Mouse (Mus musculus): ENCODE measurements around the gene Ptges2.

Gene Ptges2

DNA sequence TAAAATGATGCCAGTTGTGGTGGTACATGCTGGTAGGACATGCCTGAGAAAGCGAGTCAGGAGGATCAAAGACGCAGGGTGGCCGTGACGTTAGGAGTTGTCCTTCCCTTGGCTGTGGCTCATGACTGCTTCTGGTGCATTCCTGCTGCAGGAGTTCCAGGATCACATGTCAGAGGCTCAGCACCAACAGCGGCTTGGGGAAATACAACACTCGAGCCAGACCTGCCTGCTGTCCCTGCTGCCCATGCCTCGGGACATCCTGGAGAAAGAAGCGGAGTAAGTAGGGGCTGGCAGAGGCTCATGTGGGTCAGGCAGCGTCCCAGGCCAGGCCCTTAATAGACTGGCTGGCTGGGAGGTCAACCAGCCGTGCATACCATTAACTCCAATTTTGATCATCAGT lies 21.5 kb upstream of the Ptges2 start:
- no peak for DNase-seq (ENCODE audit: low spot score in 2 of 2)

DNA sequence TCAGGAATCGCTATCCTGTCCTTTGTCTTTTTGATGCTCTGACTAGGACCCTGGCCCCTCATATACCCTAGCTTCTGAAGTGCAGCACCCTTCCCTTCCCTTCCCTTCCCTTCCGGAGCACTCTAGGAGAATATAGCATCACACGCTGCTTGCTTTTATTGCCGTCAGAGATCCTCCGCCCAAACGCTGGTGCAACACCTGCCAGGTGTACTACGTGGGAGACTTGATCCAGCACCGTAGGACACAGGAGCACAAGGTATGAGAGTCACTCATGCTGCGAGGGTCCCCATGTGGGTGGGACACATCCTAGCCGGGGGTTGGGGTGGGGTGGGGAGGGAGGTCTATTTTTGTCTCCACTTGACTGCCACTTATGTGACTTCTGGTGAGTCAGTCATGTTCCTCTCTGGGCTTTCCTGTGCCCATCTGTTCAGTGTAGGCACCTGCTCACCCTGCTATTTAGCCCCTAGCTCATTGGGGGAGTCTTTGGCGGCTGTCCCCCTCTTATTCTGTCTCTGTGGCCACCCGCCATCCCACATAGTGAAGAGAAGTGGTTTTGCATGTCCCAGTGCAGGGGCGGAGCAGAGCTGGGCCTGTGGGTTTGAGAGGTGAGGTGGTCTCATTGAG lies 20.3 kb upstream of the Ptges2 start:
- peak in 1 of 2 experiments; percentile 33 for DNase-seq (ENCODE audit: low spot score in 2 of 2)

DNA sequence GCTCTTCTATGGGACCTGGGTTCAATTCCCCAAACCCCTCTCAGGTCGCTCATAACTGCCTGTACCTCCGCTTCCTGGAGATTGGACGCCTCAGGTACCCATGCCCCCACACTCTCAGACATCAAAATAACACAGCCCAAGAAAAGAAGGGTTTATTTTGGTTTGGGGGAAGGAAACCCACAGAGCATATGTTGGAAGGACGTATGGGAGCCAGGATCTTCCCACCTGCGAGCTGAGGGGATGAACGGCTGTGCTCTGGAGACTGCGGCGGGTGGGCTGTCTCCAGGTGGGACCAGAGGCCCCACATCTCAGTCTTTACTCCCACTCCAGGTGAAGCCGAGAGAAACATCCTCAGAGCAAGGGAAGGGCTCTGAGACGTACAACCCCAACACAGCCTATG lies 18.7 kb upstream of the Ptges2 start:
- peak; percentile 24 to 55 for DNase-seq (ENCODE audit: low spot score in 2 of 2)

DNA sequence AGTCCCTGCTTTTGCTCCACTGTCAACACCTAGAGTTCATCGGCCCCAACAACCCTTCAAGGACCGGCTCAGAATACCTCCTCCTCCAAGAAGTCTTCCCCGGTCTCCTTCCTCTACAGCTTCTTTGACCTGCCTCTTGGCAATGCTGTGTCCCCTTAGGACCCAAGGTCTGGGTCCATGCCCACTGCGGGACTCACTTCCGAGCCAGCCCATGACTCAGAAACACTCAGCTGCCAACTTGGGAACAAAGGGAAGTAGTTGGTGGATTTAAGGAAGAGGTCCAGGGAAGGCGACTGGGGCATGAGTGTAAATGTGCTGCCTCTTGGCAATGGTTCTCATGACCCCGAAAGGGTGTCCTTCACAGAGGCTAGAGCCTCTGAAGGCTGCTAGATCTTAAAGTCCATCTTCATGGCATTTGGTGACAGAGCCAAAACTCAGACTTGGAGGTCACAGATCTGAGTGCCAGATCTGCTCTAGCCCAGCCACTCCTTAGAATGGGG lies 15.6 kb upstream of the Ptges2 start:
- DNase-seq (ENCODE audit: low spot score in 2 of 2) = no peak

DNA sequence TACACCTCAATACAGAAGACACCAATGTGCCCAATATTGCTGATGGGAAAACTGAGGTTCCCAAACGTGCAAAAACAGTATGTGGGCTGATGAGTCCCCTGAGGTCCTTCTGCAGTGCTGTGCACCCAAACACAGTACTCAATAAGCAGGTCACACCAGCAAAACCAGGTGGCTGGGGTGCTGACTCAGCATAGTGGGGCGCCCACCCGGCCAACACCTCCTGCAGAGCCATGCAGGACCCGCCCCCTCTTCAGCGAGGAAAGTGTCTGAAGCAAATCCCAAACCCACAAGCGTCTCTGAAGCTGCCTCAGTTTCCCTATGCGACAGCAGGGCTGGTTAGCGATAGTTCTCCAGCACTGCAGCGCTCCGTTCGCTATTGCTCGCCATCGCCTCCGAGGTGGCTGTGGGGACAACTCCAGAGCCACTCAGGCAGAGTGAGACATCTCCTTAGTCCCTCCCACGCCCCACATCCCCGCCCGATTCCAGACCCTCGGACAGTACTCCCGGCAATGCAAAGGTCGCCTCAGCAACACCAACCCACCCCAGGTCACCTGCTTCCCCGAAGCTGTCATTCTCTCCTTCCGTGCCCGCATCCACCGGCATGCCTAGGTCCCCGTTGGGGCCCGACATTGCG lies 14.4 kb upstream of the Ptges2 start:
- peak; percentile 45 to 49 for DNase-seq (ENCODE audit: low spot score in 2 of 2)

DNA sequence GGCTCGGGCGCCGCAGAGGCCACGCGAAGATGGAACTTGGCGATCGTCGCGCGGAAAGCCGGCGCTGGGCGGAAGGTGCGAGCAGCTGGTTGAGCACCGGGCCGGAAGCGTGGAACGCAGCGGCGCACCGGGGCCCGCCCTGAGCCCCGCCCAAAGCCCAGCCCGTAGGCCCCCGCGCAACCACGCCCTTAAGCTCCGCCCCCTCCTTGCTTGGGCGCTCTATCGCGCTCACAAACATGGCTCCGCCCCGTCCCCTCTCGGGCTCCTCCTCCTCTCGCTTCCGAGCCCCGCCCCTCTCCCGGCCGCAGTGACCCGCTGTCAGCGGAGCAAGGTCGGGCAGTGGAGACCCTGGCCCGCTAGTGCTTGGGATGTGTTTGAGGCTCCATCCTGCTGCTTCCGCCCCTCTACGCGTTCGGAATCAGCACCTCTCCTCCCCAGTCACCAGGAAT lies 13.9 kb upstream of the Ptges2 start, which contains the start of gene 1110008P14Rik:
1110008P14Rik (minus strand) TSS at position 164 of the 449 bp plus-strand sequence.
- peak; percentile 90 to 92 for DNase-seq (ENCODE audit: low spot score in 2 of 2)

DNA sequence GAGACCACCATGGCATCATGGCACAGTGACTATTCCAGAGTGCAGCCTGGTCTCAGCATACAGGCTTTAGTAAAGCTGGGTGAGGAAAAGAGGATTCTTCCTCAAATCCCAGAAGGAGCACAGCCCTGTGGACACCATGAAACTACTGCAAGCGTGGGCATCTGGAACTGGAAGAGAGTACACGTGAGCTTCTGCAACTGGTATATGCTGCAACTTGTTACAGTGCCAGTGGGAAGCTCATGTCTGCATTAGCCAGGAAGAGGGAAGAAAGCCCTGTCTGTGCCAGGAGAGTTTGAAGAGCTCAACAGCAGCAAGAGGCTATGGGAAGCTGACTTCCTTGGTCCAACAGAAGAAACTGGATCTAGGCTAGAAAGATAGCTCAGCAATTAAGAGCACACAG lies 13.0 kb upstream of the Ptges2 start:
- peak; percentile 21 to 64 for DNase-seq (ENCODE audit: low spot score in 2 of 2)

DNA sequence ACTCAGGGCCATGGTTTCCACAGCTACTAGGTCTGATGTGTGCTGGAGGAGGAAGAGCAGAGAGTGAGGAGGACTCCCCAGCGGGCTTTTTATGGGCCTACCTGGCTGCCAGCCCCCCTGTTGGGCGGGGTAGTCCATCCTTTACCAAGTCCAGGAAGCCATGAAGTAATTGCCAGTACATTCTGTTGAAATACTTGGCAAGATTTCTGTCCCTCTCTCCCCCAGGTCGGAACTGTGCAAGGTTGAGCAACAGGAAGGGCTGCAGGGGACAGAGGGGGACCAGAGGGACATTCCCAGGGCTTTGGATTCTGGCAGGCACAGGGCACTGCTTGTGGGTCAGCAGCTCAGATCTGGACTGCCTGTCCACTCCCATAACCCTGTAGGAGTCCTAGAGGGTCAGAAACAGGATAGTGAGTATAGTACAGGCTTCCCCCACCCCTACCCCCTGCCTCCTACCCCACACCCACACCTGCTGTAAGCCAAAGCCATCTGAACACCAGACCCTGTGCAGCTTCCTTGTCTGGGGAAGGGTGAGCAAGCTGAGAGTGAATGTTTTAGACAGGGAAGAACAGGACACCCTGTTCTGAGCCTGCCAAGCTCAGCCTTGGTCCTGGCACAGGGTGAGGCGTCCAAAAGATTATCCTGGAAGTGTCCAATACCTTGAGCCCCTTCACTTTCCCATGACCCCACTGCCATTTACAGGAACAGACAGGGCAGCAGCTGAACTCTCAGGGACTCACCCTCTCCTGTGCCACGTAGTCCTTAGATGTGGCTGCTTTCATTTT lies 7.8 kb upstream of the Ptges2 start, which contains the start of gene Lcn2:
Lcn2 (minus strand) TSS at position 547 of the 785 bp plus-strand sequence.
- DNase-seq (ENCODE audit: low spot score in 2 of 2) = no peak

DNA sequence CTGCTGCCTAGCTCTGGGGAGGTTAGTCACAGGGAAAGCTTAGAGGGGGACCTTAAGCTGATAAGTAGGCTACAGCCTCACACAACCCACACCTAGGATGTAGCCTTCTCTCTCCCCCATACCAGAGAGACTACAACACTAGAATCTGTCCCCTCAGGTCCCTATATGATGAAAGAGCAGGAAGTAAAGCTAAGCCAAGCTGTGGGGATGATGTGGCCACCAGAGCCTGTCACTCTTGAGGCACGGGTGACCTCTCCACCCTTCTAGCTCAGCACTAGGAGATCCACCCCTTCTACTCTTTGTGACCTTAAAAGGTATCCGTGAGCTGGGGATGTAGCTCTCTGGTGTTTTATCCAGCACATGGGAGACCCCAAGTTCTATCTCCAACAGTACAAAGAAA lies 6.5 kb upstream of the Ptges2 start:
- DNase-seq (ENCODE audit: low spot score in 2 of 2) = no peak

DNA sequence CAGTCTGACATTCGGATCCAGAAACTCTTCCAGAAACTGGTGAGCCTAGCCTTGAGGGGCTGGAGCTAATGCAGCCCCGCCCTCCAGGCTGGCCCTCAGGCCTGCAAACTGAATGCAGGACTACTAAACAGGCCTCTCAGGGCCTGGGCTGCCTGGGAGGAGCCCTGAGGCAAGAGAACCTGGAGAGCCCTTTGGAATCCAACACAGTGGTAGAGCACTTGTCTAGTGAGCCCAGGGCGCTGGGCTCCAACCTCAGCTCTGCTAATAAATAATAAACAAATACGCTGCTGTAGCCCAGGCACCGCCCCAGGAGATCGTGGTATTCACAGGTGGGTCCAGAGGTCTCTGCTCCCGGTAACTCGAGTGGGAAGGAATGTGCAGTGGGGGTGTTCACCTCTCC lies 4.8 kb upstream of the Ptges2 start:
- no peak for DNase-seq (ENCODE audit: low spot score in 2 of 2)

DNA sequence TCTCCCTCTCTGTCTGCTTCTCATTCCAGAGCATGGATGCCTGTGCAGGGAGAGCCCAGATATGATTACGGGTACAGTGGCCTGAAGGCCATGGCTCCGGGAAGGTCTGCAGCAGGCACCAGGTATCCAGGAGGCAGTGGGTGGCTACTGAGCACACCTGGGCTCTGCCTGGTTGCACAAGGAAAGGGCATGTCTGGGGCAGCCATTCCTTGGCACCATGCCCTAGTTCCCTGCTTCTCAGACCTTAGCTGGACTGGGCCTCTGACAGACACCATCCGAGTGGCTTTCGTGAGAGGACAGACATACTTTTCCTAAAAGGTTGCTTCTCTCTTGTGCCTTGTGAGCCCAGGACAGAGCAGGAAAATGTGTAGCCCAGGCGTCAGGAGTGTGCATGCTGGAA lies 3.6 kb upstream of the Ptges2 start:
- no peak for DNase-seq (ENCODE audit: low spot score in 2 of 2)

DNA sequence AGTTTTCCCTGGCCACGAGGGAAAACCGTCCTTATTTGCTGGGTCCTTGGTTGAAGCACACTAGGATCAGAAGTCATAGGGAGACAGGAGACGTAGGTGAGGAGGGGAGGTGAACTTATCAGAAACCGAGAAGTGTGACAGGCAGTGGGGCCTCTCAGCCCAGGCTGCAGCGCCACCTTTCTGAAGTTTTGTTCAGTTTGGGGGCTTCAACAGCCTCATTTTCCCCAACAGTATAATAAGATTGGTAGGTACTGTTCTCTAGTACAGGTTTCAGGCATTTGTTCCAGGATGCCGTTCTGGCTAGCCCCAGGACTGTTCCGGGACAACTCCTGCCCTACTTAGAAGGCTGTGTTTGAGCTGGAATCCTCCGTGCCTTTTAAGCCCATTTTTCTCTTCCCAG lies 723 bp upstream of the Ptges2 start:
- peak in 1 of 2 experiments; percentile 20 for DNase-seq (ENCODE audit: low spot score in 2 of 2)

DNA sequence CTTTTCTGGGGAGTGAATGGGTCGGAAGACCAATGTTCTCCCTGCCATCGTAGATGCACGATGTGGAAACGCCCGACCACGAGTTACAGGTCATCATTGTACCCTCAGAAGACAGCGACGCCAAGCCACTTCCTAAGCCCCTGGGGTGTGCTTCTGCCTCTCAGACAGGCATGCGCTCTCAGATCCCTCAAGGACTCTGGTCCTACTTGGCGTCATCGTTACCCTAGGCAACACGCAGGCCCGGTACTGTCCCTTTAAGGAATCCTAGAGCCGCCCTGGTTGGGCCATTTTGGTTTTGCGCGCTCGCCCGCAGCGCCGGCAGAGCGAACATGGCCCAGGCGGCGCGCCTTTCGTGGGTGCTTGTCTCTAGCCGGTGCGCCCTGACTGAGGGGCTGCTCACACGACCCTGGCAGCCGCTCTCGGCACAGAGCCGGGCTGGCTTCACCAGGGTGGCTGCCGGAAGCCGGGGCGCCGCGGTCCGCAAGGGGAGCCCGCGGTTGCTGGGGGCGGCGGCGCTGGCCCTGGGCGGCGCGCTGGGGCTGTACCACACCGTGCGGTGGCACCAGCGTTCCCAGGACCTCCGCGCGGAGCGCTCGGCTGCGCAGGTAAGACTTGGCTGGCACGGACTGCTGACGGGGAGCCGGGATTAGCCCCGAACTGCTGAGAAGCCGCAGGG lies 388 bp downstream of the Ptges2 start:
- DNase-seq (ENCODE audit: low spot score in 2 of 2) = peak; percentile 91 to 96

DNA sequence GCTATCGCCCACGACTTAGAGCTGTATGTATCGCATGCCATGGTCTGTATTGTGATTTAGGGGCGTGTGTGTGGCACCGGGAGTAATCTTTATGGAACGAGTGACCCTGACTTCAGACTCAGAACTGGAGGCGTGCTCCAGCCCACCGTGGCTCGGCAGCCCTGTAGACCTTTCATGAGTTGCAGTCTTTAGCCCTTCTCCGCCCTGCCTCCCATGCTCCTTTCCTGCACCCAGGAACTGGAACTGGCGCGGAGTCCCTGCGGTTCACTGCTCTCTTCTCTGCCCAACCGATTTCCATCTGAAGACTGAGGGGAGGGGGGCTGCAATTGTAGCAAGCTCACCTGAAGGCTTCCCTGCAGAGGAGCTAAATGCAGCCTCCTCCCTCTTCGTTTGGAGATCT lies 999 bp downstream of the Ptges2 start:
- DNase-seq (ENCODE audit: low spot score in 2 of 2) = no peak

DNA sequence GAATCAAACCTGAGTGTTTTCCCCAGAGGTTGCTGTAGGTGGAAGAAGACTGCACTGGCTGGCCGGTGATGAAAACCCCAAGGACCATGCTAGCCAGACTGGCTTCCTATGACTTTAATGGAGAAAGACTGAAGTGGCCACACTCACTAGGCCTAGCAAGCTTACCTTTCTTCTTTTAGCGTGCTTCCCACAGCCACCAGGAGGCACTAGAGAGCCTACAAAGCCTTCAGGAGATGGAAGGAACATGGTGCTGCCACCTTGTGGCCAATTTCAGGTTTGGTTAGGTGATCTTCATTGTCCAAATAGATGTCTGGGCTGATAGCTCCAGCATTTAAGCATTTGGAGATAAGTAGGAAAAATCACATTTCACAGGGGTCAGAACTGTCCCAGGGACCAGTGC lies 9.0 kb downstream of the Ptges2 start:
- DNase-seq (ENCODE audit: low spot score in 2 of 2) = peak; percentile 94 to 98

DNA sequence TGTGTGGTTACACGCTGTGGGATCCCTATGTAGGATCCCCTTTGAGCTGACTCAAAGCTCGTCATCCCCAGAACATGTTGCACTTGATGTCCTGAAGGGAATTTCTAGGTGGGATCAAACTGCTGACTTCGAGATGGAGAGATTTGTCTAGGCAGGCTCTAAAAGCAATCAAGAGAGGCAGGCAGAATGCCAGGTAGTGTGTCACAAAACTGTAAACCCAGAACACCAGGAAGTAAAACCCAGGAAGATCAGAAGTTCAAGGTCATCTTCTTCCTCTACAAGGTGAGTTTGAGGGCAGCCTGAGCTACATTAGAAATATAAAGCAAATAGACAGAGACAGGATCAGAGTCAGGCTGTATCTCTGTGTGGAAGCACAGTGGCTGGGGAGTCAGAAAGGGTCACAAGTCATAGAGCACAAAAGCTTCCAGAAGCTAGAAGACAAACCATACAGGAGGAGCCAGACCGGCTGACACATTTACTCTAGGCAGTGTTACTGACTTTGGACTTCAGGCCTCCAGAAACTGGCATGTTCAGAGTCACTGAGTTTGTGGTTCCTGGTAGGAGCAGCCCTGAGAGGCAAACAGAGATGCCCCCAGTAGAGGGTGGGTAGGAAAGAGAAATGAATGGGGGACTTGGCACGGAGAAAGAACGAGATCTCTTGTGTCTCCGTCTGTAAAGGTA lies 11.6 kb downstream of the Ptges2 start:
- no peak for DNase-seq (ENCODE audit: low spot score in 2 of 2)

DNA sequence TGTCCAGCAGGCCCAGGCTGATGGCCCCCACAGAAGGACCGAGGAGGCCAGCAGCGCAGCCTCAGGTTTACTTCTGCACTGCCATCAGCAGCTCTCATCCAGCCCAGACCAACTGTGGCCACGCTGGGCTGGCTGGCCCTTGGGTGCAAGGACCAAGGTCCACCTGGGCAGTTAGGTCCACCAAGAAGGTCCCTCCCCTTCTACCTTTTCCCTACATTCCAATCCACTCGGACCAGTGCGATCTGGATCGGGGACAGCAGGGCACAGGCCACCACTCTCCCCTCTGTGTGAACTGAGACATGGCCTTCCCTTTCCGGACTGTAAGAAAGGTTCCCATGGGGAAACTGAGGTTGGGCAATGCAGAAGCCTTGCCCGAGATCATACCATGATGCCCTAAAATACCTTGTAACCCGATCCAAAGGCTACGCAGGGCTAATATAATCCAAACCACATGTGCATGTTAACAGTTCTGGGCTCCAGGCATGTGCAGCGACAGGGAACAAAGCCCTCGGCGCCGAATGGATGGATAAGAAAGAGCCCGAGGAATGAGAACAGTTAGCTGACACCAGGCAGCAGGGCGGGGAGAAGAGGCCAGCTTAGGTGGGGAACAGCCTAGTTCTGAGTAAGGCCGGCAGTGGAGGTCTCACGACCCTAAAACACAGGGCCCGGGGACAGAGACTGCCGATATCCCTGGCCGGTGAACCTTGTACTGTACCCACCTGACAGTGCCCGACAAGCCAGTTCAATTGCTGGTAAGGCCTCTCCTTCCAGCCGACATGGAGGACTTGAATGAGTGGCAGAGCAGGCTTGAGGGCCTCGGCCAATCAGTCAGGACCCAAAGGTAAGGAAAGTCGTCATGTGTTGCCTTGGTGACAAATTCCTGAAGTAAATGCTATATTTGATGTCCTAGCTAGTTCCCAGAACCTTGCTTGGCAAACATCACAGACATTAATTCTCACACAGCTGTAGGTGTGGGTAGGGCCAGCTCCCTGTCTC lies 13.0 kb downstream of the Ptges2 start:
- no peak for DNase-seq (ENCODE audit: low spot score in 2 of 2)

DNA sequence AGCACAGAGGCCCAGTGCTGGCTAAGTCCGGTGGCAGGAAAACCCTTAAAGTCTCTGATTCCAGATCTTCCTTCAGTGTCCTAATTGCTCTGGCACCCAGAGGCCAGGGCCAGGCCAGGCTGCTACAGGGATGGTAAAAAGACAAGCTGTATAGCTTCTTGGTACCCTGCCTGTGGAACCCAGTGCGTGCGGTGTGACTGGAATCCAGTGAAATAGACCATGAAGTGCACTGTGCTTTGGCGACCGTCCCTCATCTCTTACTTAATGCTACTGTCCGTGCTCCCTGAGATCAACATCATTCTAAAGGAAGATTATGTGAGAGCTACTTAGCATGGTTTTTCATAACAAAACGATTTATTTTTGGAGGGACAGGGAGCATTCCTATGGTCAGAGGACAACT lies 15.7 kb downstream of the Ptges2 start:
- DNase-seq (ENCODE audit: low spot score in 2 of 2) = no peak

DNA sequence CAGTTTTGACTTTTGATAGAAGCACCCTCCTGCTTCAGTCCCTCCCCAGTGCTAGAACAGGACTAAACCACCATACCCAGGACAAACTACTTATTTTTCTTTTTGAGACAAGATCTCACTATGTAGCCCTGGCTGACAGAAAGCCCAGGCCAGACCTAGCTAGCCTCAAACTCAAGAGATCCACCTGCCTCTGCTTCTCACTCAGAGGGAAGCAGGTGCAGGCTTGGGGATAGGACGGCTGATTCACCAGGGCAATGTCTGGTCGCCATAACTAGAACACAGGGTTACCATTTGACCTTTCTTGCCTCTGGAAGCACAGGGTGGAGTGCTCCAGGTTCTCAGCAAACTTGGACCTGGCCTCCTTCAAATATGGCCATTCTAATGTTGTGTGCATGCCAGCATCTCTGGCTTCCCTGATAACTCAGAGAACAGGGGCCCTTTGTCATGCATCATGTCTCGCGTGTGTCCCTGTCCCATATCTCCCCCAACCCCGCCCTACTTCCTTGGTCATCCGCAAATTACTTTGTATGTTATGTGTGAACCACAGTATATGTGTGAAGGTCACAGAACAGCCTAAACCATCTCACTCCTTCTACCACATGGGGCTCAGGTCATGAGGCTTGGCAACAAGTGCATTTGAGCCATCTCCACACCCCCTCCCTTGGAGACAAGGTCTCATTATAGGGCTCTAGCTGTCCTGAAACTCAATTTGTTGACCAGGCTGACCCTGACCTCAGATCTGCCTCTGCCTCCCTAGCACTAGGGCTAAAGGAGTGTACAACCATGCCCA lies 17.2 kb downstream of the Ptges2 start:
- DNase-seq (ENCODE audit: low spot score in 2 of 2) = no peak

All from frontal cortex, postnatal 36 days (tissue).